Mouse (Mus musculus) MEL (cell line): ENCODE data around the gene Tbc1d20. TPM values are rescaled to one million over a fixed set of nuclear protein-coding genes. Genes with fewer than 3 reads are reported as not detected.
A peak's percentile ranks its signal among the peaks of the same experiment; 100 is the strongest.

Experiments used
- DNase-seq: peaks from one replicate; pipeline ENCODE4 v3.0.0; 2011; ENCODE audit warnings: low read depth, low spot score
- H3K27ac ChIP-seq: 2 replicates; pipeline ENCODE4 v1.5.1; 2012; ENCODE audit warnings: low read depth, mild to moderate bottlenecking, control low read depth, low read length, moderate library complexity; ENCODE audit not compliant: control insufficient read depth
- H3K27me3 ChIP-seq, 2 experiments: fragments of 150-350 bp in 1 of 2; sonication (generic) in 1 of 2; 2 replicates each; pipeline ENCODE4 v1.6.1; 2012; ENCODE audit warnings: low read length in 2 of 2, mild to moderate bottlenecking in 2 of 2, improper control_type of control experiment in 1 of 2, moderate library complexity in 1 of 2; ENCODE audit not compliant: insufficient read depth in 2 of 2, control insufficient read depth in 1 of 2
- H3K36me3 ChIP-seq, 2 experiments: 2 replicates each; pipeline ENCODE4 v1.6.1; 2012 to 2014; ENCODE audit warnings: low read length in 2 of 2, improper control_type of control experiment in 1 of 2, inconsistent platforms in 1 of 2, mild to moderate bottlenecking in 1 of 2; ENCODE audit not compliant: insufficient read depth in 2 of 2, control insufficient read depth in 1 of 2
- H3K4me1 ChIP-seq, 2 experiments: fragments of 150-350 bp in 1 of 2; sonication (generic) in 1 of 2; 2 replicates each; pipeline ENCODE4 v1.6.1; 2012; ENCODE audit warnings: low read length in 2 of 2, improper control_type of control experiment in 1 of 2, mild to moderate bottlenecking in 1 of 2; ENCODE audit not compliant: insufficient read depth in 2 of 2, control insufficient read depth in 1 of 2
- H3K4me3 ChIP-seq, 2 experiments: fragments of 150-350 bp in 1 of 2; sonication (generic) in 1 of 2; 2 replicates each; pipeline ENCODE4 v1.5.1; 2012; ENCODE audit warnings: low read depth in 2 of 2, low read length in 2 of 2, mild to moderate bottlenecking in 2 of 2, moderate library complexity in 2 of 2, control low read depth in 1 of 2, improper control_type of control experiment in 1 of 2; ENCODE audit not compliant: control insufficient read depth in 1 of 2, insufficient read depth in 1 of 2
- H3K79me2 ChIP-seq: 2 replicates; pipeline ENCODE4 v1.6.1; 2012; ENCODE audit warnings: mild to moderate bottlenecking, low read length, moderate library complexity; ENCODE audit not compliant: control insufficient read depth, poor library complexity, insufficient read depth
- H3K9ac ChIP-seq: 2 replicates; pipeline ENCODE4 v1.6.1; 2012; ENCODE audit warnings: low read depth, mild to moderate bottlenecking, control low read depth, low read length, moderate library complexity; ENCODE audit not compliant: control insufficient read depth, poor library complexity, severe bottlenecking
- H3K9me3 ChIP-seq: fragments of 150-350 bp; sonication (generic); replicated peaks from 2 replicates; pipeline ENCODE4 v1.6.1; 2012; ENCODE audit warnings: mild to moderate bottlenecking, low read length, improper control_type of control experiment, moderate library complexity; ENCODE audit not compliant: insufficient read depth
- BHLHE40 ChIP-seq: IDR thresholded peaks from 2 replicates; pipeline ENCODE4 v1.6.1; 2012; ENCODE audit warnings: low read depth, mild to moderate bottlenecking, inconsistent platforms, low read length, improper control_type of control experiment, borderline replicate concordance
- CHD2 ChIP-seq: IDR thresholded peaks from 2 replicates; pipeline ENCODE4 v1.6.1; 2011; ENCODE audit warnings: low read length, improper control_type of control experiment
- ELF1 ChIP-seq: IDR thresholded peaks from 2 replicates; pipeline ENCODE4 v1.6.1; 2014; ENCODE audit warnings: low read depth, mild to moderate bottlenecking, inconsistent platforms, low read length, improper control_type of control experiment, moderate library complexity
- EP300 ChIP-seq, 2 experiments: IDR thresholded peaks; 2 replicates each; pipeline ENCODE4 v1.6.1; 2011; ENCODE audit warnings: improper control_type of control experiment in 2 of 2, low read length in 2 of 2, low read depth in 1 of 2, mild to moderate bottlenecking in 1 of 2
- GABPA ChIP-seq: IDR thresholded peaks from 2 replicates; pipeline ENCODE4 v1.6.1; 2012; ENCODE audit warnings: low read depth, mild to moderate bottlenecking, inconsistent platforms, low read length, improper control_type of control experiment, moderate library complexity
- GATA1 ChIP-seq: IDR thresholded peaks from 2 replicates; pipeline ENCODE4 v1.6.1; 2011; ENCODE audit warnings: low read depth, low read length, improper control_type of control experiment
- HCFC1 ChIP-seq: IDR thresholded peaks from 2 replicates; pipeline ENCODE4 v1.6.1; 2012; ENCODE audit warnings: low read depth, mild to moderate bottlenecking, inconsistent platforms, low read length, improper control_type of control experiment, moderate library complexity
- JUND ChIP-seq: IDR thresholded peaks from 2 replicates; pipeline ENCODE4 v1.6.1; 2011; ENCODE audit warnings: low read depth, mild to moderate bottlenecking, improper control_type of control experiment, low read length
- KAT2A ChIP-seq: conservative IDR thresholded peaks from 2 replicates; pipeline ENCODE4 v1.6.1; 2012; ENCODE audit warnings: low read depth, low read length, improper control_type of control experiment, inconsistent platforms
- MAFK ChIP-seq: IDR thresholded peaks from 2 replicates; pipeline ENCODE4 v1.6.1; 2011; ENCODE audit warnings: low read depth, mild to moderate bottlenecking, low read length, improper control_type of control experiment, borderline replicate concordance
- MEF2A ChIP-seq: IDR thresholded peaks from 2 replicates; pipeline ENCODE4 v1.6.1; 2014; ENCODE audit warnings: low read depth, mild to moderate bottlenecking, inconsistent platforms, low read length, improper control_type of control experiment; ENCODE audit not compliant: poor library complexity, insufficient replicate concordance, severe bottlenecking; ENCODE audit errors: extremely low read depth
- NELFE ChIP-seq: IDR thresholded peaks from 2 replicates; pipeline ENCODE4 v1.6.1; 2011; ENCODE audit warnings: low read depth, low read length, improper control_type of control experiment
- NRF1 ChIP-seq: IDR thresholded peaks from 2 replicates; pipeline ENCODE4 v1.6.1; 2014; ENCODE audit warnings: low read depth, mild to moderate bottlenecking, inconsistent platforms, low read length, improper control_type of control experiment, moderate library complexity; ENCODE audit not compliant: poor library complexity, insufficient read depth, severe bottlenecking
- POLR2A ChIP-seq, 2 experiments: IDR thresholded peaks; 2 replicates each; pipeline ENCODE4 v1.6.1; 2011 to 2012; ENCODE audit warnings: low read length in 2 of 2, mild to moderate bottlenecking in 2 of 2, control low read depth in 1 of 2, improper control_type of control experiment in 1 of 2, low read depth in 1 of 2, moderate library complexity in 1 of 2; ENCODE audit not compliant: control insufficient read depth in 1 of 2, insufficient read depth in 1 of 2, poor library complexity in 1 of 2
- RCOR1 ChIP-seq: IDR thresholded peaks from 2 replicates; pipeline ENCODE4 v1.6.1; 2012; ENCODE audit warnings: low read depth, mild to moderate bottlenecking, inconsistent platforms, low read length, improper control_type of control experiment
- SIN3A ChIP-seq: IDR thresholded peaks from 2 replicates; pipeline ENCODE4 v1.6.1; 2012; ENCODE audit warnings: low read length, improper control_type of control experiment, inconsistent platforms
- TAL1 ChIP-seq: IDR thresholded peaks from 2 replicates; pipeline ENCODE4 v1.6.1; 2012; ENCODE audit warnings: mild to moderate bottlenecking, inconsistent platforms, low read length, moderate library complexity, mixed read lengths
- TBP ChIP-seq: IDR thresholded peaks from 2 replicates; pipeline ENCODE4 v1.8.0; 2011; ENCODE audit warnings: low read depth, low read length, improper control_type of control experiment
- USF1 ChIP-seq: IDR thresholded peaks from 2 replicates; pipeline ENCODE4 v1.6.1; 2014; ENCODE audit warnings: low read depth, mild to moderate bottlenecking, inconsistent platforms, low read length, improper control_type of control experiment, moderate library complexity
- ZC3H11A ChIP-seq: IDR thresholded peaks from 2 replicates; pipeline ENCODE4 v1.6.1; 2012; ENCODE audit warnings: low read depth, mild to moderate bottlenecking, inconsistent platforms, low read length, improper control_type of control experiment
- ZKSCAN1 ChIP-seq: IDR thresholded peaks from 2 replicates; pipeline ENCODE4 v1.6.1; 2012; ENCODE audit warnings: low read depth, mild to moderate bottlenecking, inconsistent platforms, low read length, improper control_type of control experiment, moderate library complexity
- ZMIZ1 ChIP-seq: IDR thresholded peaks from 2 replicates; pipeline ENCODE4 v1.6.1; 2012; ENCODE audit warnings: low read depth, mild to moderate bottlenecking, inconsistent platforms, low read length, improper control_type of control experiment, moderate library complexity
- ZNF384 ChIP-seq: IDR thresholded peaks from 2 replicates; pipeline ENCODE4 v1.6.1; 2012; ENCODE audit warnings: low read depth, mild to moderate bottlenecking, inconsistent platforms, low read length, improper control_type of control experiment
- polyA plus RNA-seq, 2 experiments: library from polyadenylated mRNA; stranded (reverse) in 1 of 2; unstranded in 1 of 2; fragments of >175 nt in 1 of 2; fragments of >200 nt in 1 of 2; gene quantifications; 2 replicates each; pipeline versions ENCODE4 v1.2.1 to v1.2.4; 2012; ENCODE audit warnings: low replicate concordance in 2 of 2, low read depth in 1 of 2; ENCODE audit not compliant: insufficient read length in 2 of 2, insufficient read depth in 1 of 2, missing spikeins in 1 of 2
- total RNA-seq: library from RNA; depleted of rRNA; stranded (reverse); fragments of 300-350 nt; gene quantifications from 2 replicates; pipeline ENCODE4 v1.2.3, GENCODE M21; 2012

Tbc1d20 gene
- total and polyA plus RNA-seq, 3 experiments, result 19.6 to 31.4 TPM; not detected in 1

DNA sequence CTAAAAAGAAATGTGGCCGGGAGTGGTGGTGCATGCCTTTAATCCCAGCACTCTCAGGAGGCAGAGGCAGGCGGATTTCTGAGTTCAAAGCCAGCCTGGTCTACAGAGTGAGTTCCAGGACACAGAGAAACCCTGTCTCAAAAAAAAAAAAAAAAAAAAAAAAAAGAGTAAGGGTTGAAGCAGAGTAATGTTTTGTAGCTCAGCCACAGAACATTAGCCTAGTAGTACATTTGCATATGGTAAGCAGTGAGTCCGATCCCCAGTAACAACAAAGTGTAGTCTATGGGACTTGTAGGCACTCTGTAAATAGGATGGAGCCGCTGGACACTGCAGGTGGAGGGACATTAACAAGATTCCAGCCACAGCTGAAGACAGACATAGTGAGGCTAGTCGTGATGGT is 51.3 kb downstream of the Tbc1d20 start:
- Histone ChIP-seq H3K27ac (peak overlapping the region; percentile 92), H3K4me3 (peak overlapping the region in 1 of 2 experiments; percentile 91; a peak in 1 of 4 replicates)
- TF ChIP-seq GATA1 (no peak), ZNF384 (peak; percentile 53; the same call in 1 of the 2 replicates)
- TF ChIP-seq, all 39 proteins: peak for 1
- Histone ChIP-seq H3K36me3 (peaks cover 12 to 65% of the 10 kb centered on the region in 2 experiments; a peak in 3 of 4 replicates), H3K79me2 (peaks cover 28% of the 10 kb centered on the region), H3K9ac (peak overlapping the region; percentile 84), H3K27me3 (no peaks in the 10 kb centered on the region), H3K9me3 (no peaks in the 10 kb centered on the region), H3K4me1 (peaks cover 28 to 63% of the 10 kb centered on the region in 2 experiments)
- DNase-seq, result no peak

- Histone ChIP-seq H3K27ac (peak overlapping the region; percentile 92; the same call in 1 of the 2 replicates), H3K4me3 (no peak overlapping the region), H3K9me3 (no peaks in the 10 kb centered on the region), H3K79me2 (peaks cover 25% of the 10 kb centered on the region), H3K36me3 (peaks cover 12 to 63% of the 10 kb centered on the region in 2 experiments; a peak in 3 of 4 replicates), H3K27me3 (no peaks in the 10 kb centered on the region), H3K4me1 (peaks cover 28 to 60% of the 10 kb centered on the region in 2 experiments), H3K9ac (peak overlapping the region; percentile 84; the same call in 1 of the 2 replicates)
- no peak for TF ChIP-seq USF1
- no peak for TF ChIP-seq HCFC1
- no peak for TF ChIP-seq MEF2A
- no peak for TF ChIP-seq NELFE
- DNase-seq, result no peak
Measured at GRCm38 (mm10) chr2:152345393-152345792, 51.8 kb downstream of the Tbc1d20 start.

GRCm38 (mm10) chr2:152346776-152347465 is 53.3 kb downstream of the Tbc1d20 start:
- H3K27me3 ChIP-seq, result no peaks in the 10 kb centered on the region
- peaks cover 9 to 57% of the 10 kb centered on the region in 2 experiments; a peak in 3 of 4 replicates for H3K36me3 ChIP-seq
- peak overlapping the region; percentile 84 for H3K9ac ChIP-seq
- H3K79me2 ChIP-seq, result peaks cover 17% of the 10 kb centered on the region
- peak overlapping the region; percentile 19 to 40 for H3K4me3 ChIP-seq
- peaks cover 31 to 63% of the 10 kb centered on the region in 2 experiments for H3K4me1 ChIP-seq
- peak; percentile 95 for DNase-seq
- peak overlapping the region; percentile 92 for H3K27ac ChIP-seq
- H3K9me3 ChIP-seq, result no peaks in the 10 kb centered on the region
- TF ChIP-seq ELF1 (no peak), MEF2A (no peak), RCOR1 (peak; percentile 73), TBP (0 out of 2 replicates have a peak, but pooled peaks have one; percentile 13), CHD2 (no peak), BHLHE40 (no peak; the same call in 1 of the 2 replicates), SIN3A (peak; percentile 87), ZNF384 (peak; percentile 91), GABPA (no peak), ZKSCAN1 (0 out of 2 replicates have a peak, but pooled peaks have one; percentile 14), ZC3H11A (no peak), JUND (no peak), NRF1 (no peak), EP300 (IDR thresholded peaks at IDR 0.05; ENCODE audit: low read depth in 1 of 2, low read length in 2 of 2) (peak; percentile 95 to 96), KAT2A (no peak), ZMIZ1 (peak; percentile 38; the same call in 1 of the 2 replicates), POLR2A (IDR thresholded peaks at IDR 0.05; ENCODE audit: control insufficient read depth in 1 of 2, insufficient read depth in 1 of 2, low read depth in 1 of 2, low read length in 2 of 2, poor library complexity in 1 of 2) (no peak; a peak in 1 of 4 replicates), HCFC1 (no peak), TAL1 (peak; percentile 91), MAFK (0 out of 2 replicates have a peak, but pooled peaks have one; percentile 35)
